Mouse (Mus musculus) kidney, adult 2 months (tissue): ENCODE measurements around the gene Alg14.

Experiments
- CTCF ChIP-seq: fragments of 200-500 bp; conservative IDR thresholded peaks from 2 replicates; pipeline ENCODE4 v1.5.1; 2011; ENCODE audit warnings: low read depth, mild to moderate bottlenecking, control low read depth, low read length, moderate library complexity, mixed read lengths; ENCODE audit not compliant: insufficient read depth, insufficient read length
- POLR2A ChIP-seq: fragments of 200-500 bp; IDR thresholded peaks from one replicate; pipeline ENCODE4 v1.6.1; 2011; ENCODE audit warnings: low read depth, low read length, control low read depth

DNA sequence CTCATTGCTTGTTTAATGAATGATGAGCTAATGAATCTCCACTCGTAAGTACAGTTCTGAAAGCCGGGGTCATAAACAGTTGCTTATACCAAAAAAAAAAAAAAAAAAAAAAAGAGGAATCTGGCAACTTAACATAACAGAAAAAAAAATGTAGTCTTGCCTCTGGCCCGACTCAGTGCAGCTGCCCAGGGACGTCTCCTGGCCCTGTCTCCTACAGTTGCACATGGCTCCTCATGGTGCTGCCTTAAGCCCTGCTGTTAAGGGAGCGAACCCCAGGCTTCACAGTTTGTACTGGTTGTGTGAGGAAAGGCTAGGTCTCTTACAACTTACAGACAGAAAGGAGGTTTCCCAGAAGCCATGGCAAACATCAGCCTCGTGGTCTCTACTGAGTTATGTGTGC lies 22.6 kb downstream of the Alg14 start:
- TF ChIP-seq CTCF (no peak), POLR2A (no peak)
